Mouse (Mus musculus) mouse trophoblast stem cell (cell line): ENCODE data around the gene Mfsd13b.
"Not testable (repeated sequence)": the region's sequence is repeated elsewhere in the genome, so short reads cannot be mapped to it uniquely, and the experiment has no call there.

ENCODE experiments used
- in situ Hi-C, 2 experiments: fragments of 300-500 bp; cut with MseI, MboI; formaldehyde crosslinking; loops; 2 replicates in 1 of 2; 3 replicates in 1 of 2; pipeline ENCODE4 v1.15.1; 2025

The Mfsd13b gene

GRCm38 (mm10) chr7:120982968-120983367 is 659 bp downstream of the Mfsd13b start:
- in situ Hi-C loops = no loop called here

- in situ Hi-C loops = no loop called here
These were observed 8.9 kb downstream of the Mfsd13b start for GRCm38 (mm10) chr7:120991191-120991590.

- in situ Hi-C loops = no loop called here
These were observed 16.8 kb downstream of the Mfsd13b start for GRCm38 (mm10) chr7:120999021-120999530.

GRCm38 (mm10) chr7:121000065-121000822 is 17.9 kb downstream of the Mfsd13b start:
- in situ Hi-C loops = no loop called here

GRCm38 (mm10) chr7:121001879-121002278 is 19.6 kb downstream of the Mfsd13b start:
- in situ Hi-C loops = no loop called here

GRCm38 (mm10) chr7:121002407-121002928 is 20.2 kb downstream of the Mfsd13b start:
- in situ Hi-C loops = no loop called here

GRCm38 (mm10) chr7:121003793-121004418 is 21.6 kb downstream of the Mfsd13b start:
- in situ Hi-C loops = no loop called here

GRCm38 (mm10) chr7:121011794-121012689 is 29.7 kb downstream of the Mfsd13b start:
- in situ Hi-C loops = no loop called here

- in situ Hi-C loops = no loop called here
These were observed 32.2 kb downstream of the Mfsd13b start for GRCm38 (mm10) chr7:121014486-121014885.

GRCm38 (mm10) chr7:121018778-121019177 is 36.5 kb downstream of the Mfsd13b start:
- in situ Hi-C loops = no loop called here

- in situ Hi-C loops = no loop called here
These were observed 38.0 kb downstream of the Mfsd13b start for GRCm38 (mm10) chr7:121020277-121020676.

GRCm38 (mm10) chr7:121025221-121026008 is 43.1 kb downstream of the Mfsd13b start:
- in situ Hi-C loops = no loop called here

GRCm38 (mm10) chr7:121026300-121026699 is 44.0 kb downstream of the Mfsd13b start:
- in situ Hi-C loops = no loop called here

GRCm38 (mm10) chr7:121029947-121030346 is 47.6 kb downstream of the Mfsd13b start:
- in situ Hi-C loops = not testable (repeated sequence)

GRCm38 (mm10) chr7:121033856-121034652 is 51.7 kb downstream of the Mfsd13b start, which contains the start of gene Mettl9:
Gene Mettl9, plus strand, starts transcription at chr7:121034445.
- in situ Hi-C loops = no loop called here

GRCm38 (mm10) chr7:121034701-121035141 is 52.4 kb downstream of the Mfsd13b start:
- in situ Hi-C loops = no loop called here

- in situ Hi-C loops = no loop called here
These were observed 52.9 kb downstream of the Mfsd13b start for GRCm38 (mm10) chr7:121035161-121035721.

- in situ Hi-C loops = no loop called here
These were observed 58.3 kb downstream of the Mfsd13b start for GRCm38 (mm10) chr7:121040595-121040994.

- in situ Hi-C loops = no loop called here
These were observed 59.7 kb downstream of the Mfsd13b start for GRCm38 (mm10) chr7:121041989-121042388.

GRCm38 (mm10) chr7:121043004-121043403 is 60.7 kb downstream of the Mfsd13b start:
- in situ Hi-C loops = no loop called here
